Mouse (Mus musculus) kidney, adult 2 months (tissue): ENCODE results near the gene Rcc2. TPM values are rescaled to one million over a fixed set of nuclear protein-coding genes. Genes with fewer than 3 reads are reported as not detected.

ENCODE experiments used
- DNase-seq: peaks from one replicate; pipeline ENCODE4 v3.0.0; 2021
- H3K27ac ChIP-seq: fragments of 200-500 bp; 2 replicates; pipeline ENCODE4 v1.5.1; 2012; ENCODE audit warnings: low read depth, low read length, control low read depth, inconsistent platforms; ENCODE audit not compliant: insufficient read depth
- H3K27me3 ChIP-seq: fragments of 200-500 bp; replicated peaks from 2 replicates; pipeline ENCODE4 v1.6.1; 2012; ENCODE audit warnings: mild to moderate bottlenecking, moderate library complexity, low read length, inconsistent platforms; ENCODE audit not compliant: control insufficient read depth, insufficient read depth
- H3K36me3 ChIP-seq: fragments of 200-500 bp; 2 replicates; pipeline ENCODE4 v1.6.1; 2012; ENCODE audit warnings: mild to moderate bottlenecking, moderate library complexity, low read length, inconsistent platforms; ENCODE audit not compliant: control insufficient read depth, insufficient read depth
- H3K4me1 ChIP-seq: fragments of 200-500 bp; 2 replicates; pipeline ENCODE4 v1.6.1; 2011; ENCODE audit warnings: low read length; ENCODE audit not compliant: control insufficient read depth, insufficient read depth
- H3K4me3 ChIP-seq: fragments of 200-500 bp; 2 replicates; pipeline ENCODE4 v1.5.1; 2011; ENCODE audit warnings: mild to moderate bottlenecking, low read depth, low read length, control low read depth; ENCODE audit not compliant: insufficient read depth
- CTCF ChIP-seq: fragments of 200-500 bp; conservative IDR thresholded peaks from 2 replicates; pipeline ENCODE4 v1.5.1; 2011; ENCODE audit warnings: low read depth, mild to moderate bottlenecking, control low read depth, low read length, moderate library complexity, mixed read lengths; ENCODE audit not compliant: insufficient read depth, insufficient read length
- POLR2A ChIP-seq: fragments of 200-500 bp; IDR thresholded peaks from one replicate; pipeline ENCODE4 v1.6.1; 2011; ENCODE audit warnings: low read depth, low read length, control low read depth
- WGBS: fragments of 180-500 bp; shearing (Covaris S2); methylation state at CpG from one replicate; pipeline ENCODE4 v1.1.7; 2018; 5-methylcytosine and 5-hydroxymethylcytosine counted together
- polyA plus RNA-seq: library from polyadenylated mRNA; depleted of rRNA; stranded (reverse); fragments of >200 nt; gene quantifications from 2 replicates; pipeline ENCODE4 v1.2.3, GENCODE M21; 2012

Rcc2 gene
- polyA plus RNA-seq, 1 experiment, result 20.9 TPM

DNA sequence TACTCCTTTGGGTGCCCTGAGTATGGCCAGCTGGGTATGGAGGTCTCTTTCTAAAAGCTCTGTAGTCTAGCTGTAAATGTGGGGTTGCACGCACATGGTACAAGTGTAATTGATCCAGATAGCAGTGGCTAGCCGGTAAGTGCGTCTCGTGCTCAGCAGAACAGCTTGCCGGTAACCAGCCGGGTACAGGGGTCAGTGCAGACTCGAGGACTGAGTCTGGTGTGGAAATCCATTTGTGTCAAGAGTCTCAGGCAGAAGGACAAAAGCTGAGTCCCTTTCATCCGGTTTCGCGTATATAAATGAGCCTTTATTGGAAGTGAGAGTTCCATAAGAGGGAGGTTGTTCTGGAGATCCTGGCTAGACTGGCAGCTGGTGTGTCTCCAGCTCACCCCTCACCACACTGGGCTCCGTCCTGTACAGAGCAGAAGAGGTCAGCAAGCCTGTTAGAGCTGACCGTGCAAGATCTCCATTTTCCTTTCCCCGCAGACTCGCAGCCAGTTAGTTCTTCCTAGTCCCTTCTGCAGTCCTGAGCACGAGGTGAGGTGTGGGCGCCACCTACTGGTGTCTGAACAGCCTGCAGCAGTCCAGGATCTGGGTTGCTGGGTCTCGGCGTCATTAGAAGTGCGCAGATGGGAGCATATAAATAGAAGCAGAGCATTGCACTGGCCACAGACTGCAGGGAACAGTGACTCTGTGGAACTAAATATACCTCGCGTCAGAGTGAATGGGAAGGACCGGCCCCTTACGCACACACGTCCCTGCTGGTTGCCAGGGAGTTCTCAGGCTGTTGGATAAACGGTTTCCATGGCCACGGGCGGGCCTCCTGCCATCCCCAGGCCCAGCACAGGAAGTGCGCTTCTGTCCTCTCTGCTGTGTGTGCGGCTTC lies 13.4 kb downstream of the Rcc2 start:
- H3K36me3 ChIP-seq, result no peaks in the 10 kb centered on the region; the same call in 1 of the 2 replicates
- no peak overlapping the region for H3K4me3 ChIP-seq
- peak; percentile 92 for DNase-seq
- H3K27me3 ChIP-seq, result no peaks in the 10 kb centered on the region
- WGBS, result 45% methylated on average over 29 of the region's 29 CpGs
- H3K4me1 ChIP-seq, result no peaks in the 10 kb centered on the region
- TF ChIP-seq POLR2A (no peak), CTCF (peak; percentile 98)
- H3K27ac ChIP-seq, result no peak overlapping the region

DNA sequence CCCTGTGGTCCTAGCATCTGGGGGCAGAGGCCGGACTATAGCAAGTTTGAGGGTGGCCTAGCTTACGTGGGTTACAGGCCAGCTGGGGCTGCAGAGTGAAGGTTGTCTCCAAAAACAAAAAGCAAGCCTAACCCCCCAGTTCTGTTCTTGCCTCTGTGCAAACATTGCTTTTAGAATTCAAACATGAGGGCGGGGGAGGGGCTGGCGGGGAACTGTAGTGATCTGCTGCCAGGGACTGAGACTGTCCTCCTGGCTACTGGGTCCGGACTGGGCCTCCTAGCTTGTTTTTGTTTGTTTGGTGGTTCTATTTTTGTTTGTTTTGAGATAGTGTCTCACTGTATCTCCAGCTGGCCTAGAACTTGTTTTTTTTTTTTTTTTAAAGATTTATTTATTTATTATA lies 14.2 kb downstream of the Rcc2 start:
- TF ChIP-seq CTCF (no peak), POLR2A (no peak)
- no peaks in the 10 kb centered on the region for H3K4me1 ChIP-seq
- H3K4me3 ChIP-seq, result no peak overlapping the region
- 88% methylated on average over 5 of the region's 5 CpGs for WGBS
- H3K27me3 ChIP-seq, result no peaks in the 10 kb centered on the region
- H3K27ac ChIP-seq, result no peak overlapping the region
- no peaks in the 10 kb centered on the region; the same call in 1 of the 2 replicates for H3K36me3 ChIP-seq
- DNase-seq, result no peak

DNA sequence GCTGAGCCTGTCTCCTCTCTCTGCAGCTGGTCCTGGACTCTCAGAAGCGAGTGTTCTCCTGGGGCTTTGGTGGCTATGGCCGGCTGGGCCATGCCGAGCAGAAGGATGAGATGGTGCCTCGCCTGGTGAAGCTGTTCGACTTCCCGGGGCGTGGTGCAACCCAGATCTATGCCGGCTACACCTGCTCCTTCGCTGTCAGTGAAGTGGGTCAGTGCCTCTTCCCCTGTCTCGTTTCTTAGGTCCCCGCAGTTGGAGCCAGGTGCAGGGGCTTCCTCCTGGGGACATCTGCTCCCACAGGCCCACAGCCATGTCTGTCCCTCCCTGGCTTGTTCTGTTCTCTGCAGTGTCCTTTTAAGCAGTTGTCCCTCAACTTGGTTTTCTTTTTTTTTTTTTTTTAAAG lies 16.7 kb downstream of the Rcc2 start:
- 92% methylated on average over 11 of the region's 11 CpGs for WGBS
- no peak for DNase-seq
- Histone ChIP-seq H3K4me3 (no peak overlapping the region), H3K36me3 (no peaks in the 10 kb centered on the region; the same call in 1 of the 2 replicates), H3K4me1 (no peaks in the 10 kb centered on the region), H3K27ac (no peak overlapping the region), H3K27me3 (no peaks in the 10 kb centered on the region)
- TF ChIP-seq POLR2A (no peak), CTCF (no peak)

DNA sequence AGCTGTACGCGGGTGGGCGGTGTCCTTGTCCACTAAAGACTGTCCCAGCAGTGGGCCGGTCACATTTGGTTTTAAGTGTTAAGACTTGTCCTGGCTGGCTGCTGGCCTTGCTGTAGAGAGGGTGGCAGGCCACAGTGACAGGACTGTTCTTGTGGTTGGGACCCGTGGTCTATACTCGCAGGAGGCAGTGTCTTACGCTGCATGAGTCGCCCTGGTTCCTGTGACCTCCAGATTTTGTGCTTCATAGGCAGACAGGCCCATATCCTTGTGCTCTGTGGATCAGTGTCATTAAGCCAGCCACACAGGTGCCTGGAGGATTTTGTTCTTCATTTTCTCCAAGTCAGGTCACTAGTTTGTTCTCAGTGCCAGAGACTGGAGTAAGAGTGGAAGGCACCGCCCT lies 18.1 kb downstream of the Rcc2 start:
- Histone ChIP-seq H3K4me1 (no peaks in the 10 kb centered on the region), H3K36me3 (no peaks in the 10 kb centered on the region; the same call in 1 of the 2 replicates), H3K27ac (no peak overlapping the region), H3K27me3 (no peaks in the 10 kb centered on the region), H3K4me3 (no peak overlapping the region)
- no peak for TF ChIP-seq POLR2A
- no peak for TF ChIP-seq CTCF
- 95% methylated on average over 9 of the region's 9 CpGs for WGBS
- no peak for DNase-seq

DNA sequence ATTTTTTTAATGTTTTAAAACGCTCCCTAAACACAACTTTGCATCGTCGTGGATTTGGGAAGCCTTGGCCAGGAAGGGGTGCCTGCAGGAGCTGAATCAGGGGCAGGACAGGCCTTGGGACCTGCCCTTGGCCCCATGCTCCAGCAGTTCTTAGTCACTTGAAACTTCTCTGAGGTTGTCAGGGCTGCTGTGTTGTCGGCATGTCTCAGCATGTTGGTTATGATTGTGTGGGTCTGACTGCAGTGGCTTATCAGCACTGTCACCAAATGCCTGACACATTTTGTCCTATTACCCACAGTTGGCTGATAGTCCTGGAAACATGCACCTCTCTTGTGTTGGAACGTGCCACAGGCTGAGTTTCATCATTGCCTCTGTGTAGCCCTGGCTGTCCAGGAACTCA lies 19.8 kb downstream of the Rcc2 start:
- no peaks in the 10 kb centered on the region; the same call in 1 of the 2 replicates for H3K36me3 ChIP-seq

DNA sequence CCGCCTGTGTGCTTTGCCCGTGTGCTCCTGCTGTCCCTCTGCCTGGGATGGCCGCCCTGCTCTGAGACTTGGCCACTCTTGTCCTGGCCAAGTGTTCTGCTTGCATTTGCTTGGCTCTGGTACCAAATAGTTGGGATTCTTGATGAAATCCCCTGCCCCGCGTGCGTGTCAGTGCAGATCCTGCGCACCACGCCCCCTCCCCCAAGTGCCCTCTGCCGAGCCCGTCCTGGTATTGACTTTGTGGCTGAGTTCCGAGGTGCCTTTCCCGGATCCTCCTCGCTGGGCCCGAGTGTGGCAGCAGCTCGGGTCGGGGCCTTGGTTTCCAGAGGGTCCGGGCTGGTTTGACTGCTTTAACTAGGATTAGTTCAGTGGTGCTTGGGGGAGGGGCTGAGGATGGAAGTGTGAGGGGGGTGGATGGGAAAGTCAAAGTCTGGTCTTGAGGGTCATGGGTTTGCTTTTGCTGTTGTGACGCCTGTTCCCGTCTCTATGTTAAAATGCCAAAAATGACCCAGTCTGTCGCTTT lies 21.7 kb downstream of the Rcc2 start:
- no peak for DNase-seq
- TF ChIP-seq CTCF (no peak), POLR2A (no peak)
- no peaks in the 10 kb centered on the region for H3K27me3 ChIP-seq
- H3K4me3 ChIP-seq, result no peak overlapping the region
- H3K4me1 ChIP-seq, result no peaks in the 10 kb centered on the region
- 83% methylated on average over 20 of the region's 20 CpGs for WGBS
- no peaks in the 10 kb centered on the region; the same call in 1 of the 2 replicates for H3K36me3 ChIP-seq
- no peak overlapping the region for H3K27ac ChIP-seq

More for the DNA sequence above, 19.8 kb downstream of the Rcc2 start:
- 83% methylated on average over 5 of the region's 5 CpGs for WGBS
- DNase-seq, result no peak
- Histone ChIP-seq H3K4me1 (no peaks in the 10 kb centered on the region), H3K27ac (no peak overlapping the region), H3K4me3 (no peak overlapping the region), H3K27me3 (no peaks in the 10 kb centered on the region)
- no peak for TF ChIP-seq CTCF
- no peak for TF ChIP-seq POLR2A

DNA sequence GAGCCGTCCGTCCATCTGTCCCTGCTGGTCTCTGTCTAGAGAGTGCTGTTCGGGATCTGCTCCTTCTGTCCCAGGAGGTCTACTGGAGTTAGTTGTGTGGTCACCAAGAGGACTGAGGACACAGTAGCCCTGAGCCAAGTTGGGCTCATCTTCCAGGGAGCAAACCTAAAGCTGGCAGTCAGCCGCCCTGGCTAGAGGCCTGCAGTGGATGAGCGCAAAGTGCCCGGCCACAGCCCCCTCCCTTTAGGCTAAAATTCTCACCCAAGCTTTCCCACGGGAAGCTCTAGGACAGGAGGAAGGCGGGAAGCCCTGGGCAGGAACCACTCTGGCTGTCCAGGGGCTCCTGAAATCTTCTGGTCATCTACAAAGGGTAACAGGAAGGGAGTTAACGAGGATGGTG lies 22.4 kb downstream of the Rcc2 start:
- Histone ChIP-seq H3K27ac (no peak overlapping the region), H3K4me3 (no peak overlapping the region), H3K27me3 (no peaks in the 10 kb centered on the region), H3K4me1 (no peaks in the 10 kb centered on the region), H3K36me3 (no peaks in the 10 kb centered on the region; the same call in 1 of the 2 replicates)
- DNase-seq, result no peak
- WGBS, result 82% methylated on average over 9 of the region's 9 CpGs
- TF ChIP-seq POLR2A (no peak), CTCF (no peak)
